ENCODE assay signal across 8 mouse cellular contexts in the genomic region with DNA sequence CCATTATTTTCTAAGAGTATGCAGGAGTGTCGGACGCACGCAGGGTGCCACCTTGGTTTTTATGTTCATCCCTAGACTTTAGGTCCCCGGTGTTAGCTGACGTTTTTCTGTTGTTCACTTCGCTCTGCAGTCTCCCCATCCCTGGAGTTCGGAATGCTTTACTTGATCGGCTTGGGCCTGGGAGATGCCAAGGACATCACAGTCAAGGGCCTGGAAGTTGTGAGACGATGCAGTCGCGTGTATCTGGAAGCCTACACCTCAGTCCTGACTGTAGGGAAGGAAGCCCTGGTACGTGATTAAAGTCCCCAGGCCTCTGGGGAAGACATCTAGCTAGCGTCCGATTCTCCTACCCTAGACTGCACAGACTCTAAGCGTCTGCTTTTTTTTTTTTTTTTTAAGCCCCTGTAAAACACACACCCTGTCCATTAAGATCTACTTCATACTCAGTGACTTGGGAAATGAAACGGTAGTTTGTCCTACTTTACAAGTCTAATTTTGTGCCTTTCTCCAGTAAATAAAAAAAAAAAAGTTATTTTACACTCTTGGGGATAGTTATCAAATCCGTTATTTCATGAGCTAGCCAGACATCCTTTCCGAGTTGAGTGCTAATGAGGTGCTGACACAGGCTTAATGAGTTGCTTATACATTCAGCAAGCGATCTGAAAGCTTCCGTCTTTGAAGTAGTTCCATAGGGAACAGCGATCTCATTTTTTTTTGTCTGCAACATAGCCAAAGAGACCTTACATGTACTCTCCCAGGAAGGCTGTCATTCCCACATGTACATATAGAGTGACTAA. TPM values are rescaled to one million over a fixed set of nuclear protein-coding genes. Genes with fewer than 3 reads are reported as not detected.
DNase-seq lines count a peak whose midpoint lies in the region; ATAC-seq and TF ChIP-seq lines count a peak whose summit lies in the region.

No protein-coding gene starts in this region.

- peaks cover 5% of the 10 kb centered on the region for H3K4me1 ChIP-seq in lung, embryonic 16.5 days (replicated peaks; ENCODE audit: control insufficient read depth, insufficient read depth, low read length)
- peaks cover 3% of the 10 kb centered on the region; the same call in 1 of the 2 replicates for H3K4me1 ChIP-seq in embryonic facial prominence, embryonic 13.5 days
- H3K4me1 ChIP-seq in intestine, postnatal 0 days (replicated peaks; ENCODE audit: control insufficient read depth, insufficient read depth, low read length) = no peaks in the 10 kb centered on the region
- H3K4me1 ChIP-seq in midbrain, postnatal 0 days (ENCODE audit: insufficient read depth, low read length) = no peaks in the 10 kb centered on the region

- peak overlapping the region; percentile 84 for H3K4me3 ChIP-seq in lung, embryonic 16.5 days (ENCODE audit: low read length)
- H3K4me3 ChIP-seq in embryonic facial prominence, embryonic 13.5 days = peak overlapping the region; percentile 82
- peak overlapping the region; percentile 92 for H3K4me3 ChIP-seq in intestine, postnatal 0 days (ENCODE audit: low read depth, low read length)
- peak overlapping the region; percentile 61 for H3K4me3 ChIP-seq in midbrain, postnatal 0 days (ENCODE audit: low read depth, low read length)

- peak; percentile 52 for DNase-seq in adrenal gland, postnatal 14 days
- no peak for DNase-seq in adrenal gland, adult 2 months
- no peak for DNase-seq in lung, adult 18-20 months
- DNase-seq in midbrain, postnatal 0 days (ENCODE audit: low spot score) = peak; percentile 24
- no peak for DNase-seq in frontal cortex, adult 2 months (ENCODE audit: extremely low spot score in 1 of 2, low spot score in 1 of 2)

- no peaks in the 10 kb centered on the region for H3K9me3 ChIP-seq in lung, embryonic 16.5 days (ENCODE audit: control insufficient read depth, low read length)
- no peaks in the 10 kb centered on the region for H3K9me3 ChIP-seq in embryonic facial prominence, embryonic 13.5 days
- no peaks in the 10 kb centered on the region for H3K9me3 ChIP-seq in intestine, postnatal 0 days (ENCODE audit: control insufficient read depth)
- no peaks in the 10 kb centered on the region for H3K9me3 ChIP-seq in midbrain, postnatal 0 days (ENCODE audit: low read length)

- ATAC-seq in lung, embryonic 16.5 days (ENCODE audit: low read depth) = peak; percentile 34
- 0 out of 2 replicates have a peak, but pooled peaks have one; percentile 10 for ATAC-seq in embryonic facial prominence, embryonic 13.5 days (ENCODE audit: insufficient number of reproducible peaks, insufficient read depth, low FRiP score, low TSS enrichment, low read depth)
- ATAC-seq in intestine, postnatal 0 days = peak; percentile 41
- ATAC-seq in midbrain, postnatal 0 days (ENCODE audit: low FRiP score) = peak; percentile 62

- TF ChIP-seq CTCF in intestine, postnatal 0 days (IDR thresholded peaks at IDR 0.05; ENCODE audit: low read depth) = no peak
- no peak for TF ChIP-seq CTCF in midbrain, postnatal 0 days (IDR thresholded peaks at IDR 0.05)

- peak overlapping the region; percentile 81 for H3K9ac ChIP-seq in lung, embryonic 16.5 days (ENCODE audit: low read length)
- peak overlapping the region; percentile 82 for H3K9ac ChIP-seq in embryonic facial prominence, embryonic 13.5 days
- H3K9ac ChIP-seq in intestine, postnatal 0 days (ENCODE audit: low read depth, low read length) = peak overlapping the region; percentile 70
- peak overlapping the region; percentile 70 for H3K9ac ChIP-seq in midbrain, postnatal 0 days (replicated peaks; ENCODE audit: low read length, poor library complexity, severe bottlenecking)

- H3K27me3 ChIP-seq in lung, embryonic 16.5 days (ENCODE audit: control insufficient read depth, insufficient read depth, low read depth, low read length) = no peaks in the 10 kb centered on the region
- H3K27me3 ChIP-seq in embryonic facial prominence, embryonic 13.5 days = no peaks in the 10 kb centered on the region
- no peaks in the 10 kb centered on the region for H3K27me3 ChIP-seq in intestine, postnatal 0 days (replicated peaks; ENCODE audit: control insufficient read depth, insufficient read depth, low read length)
- no peaks in the 10 kb centered on the region for H3K27me3 ChIP-seq in midbrain, postnatal 0 days (ENCODE audit: insufficient read depth, low read length)

- H3K4me2 ChIP-seq in lung, embryonic 16.5 days (ENCODE audit: low read depth, low read length) = peak overlapping the region; percentile 62
- peak overlapping the region; percentile 85 for H3K4me2 ChIP-seq in embryonic facial prominence, embryonic 13.5 days
- H3K4me2 ChIP-seq in intestine, postnatal 0 days (replicated peaks; ENCODE audit: low read depth) = peak overlapping the region; percentile 69
- peak overlapping the region; percentile 60 for H3K4me2 ChIP-seq in midbrain, postnatal 0 days (ENCODE audit: low read depth, low read length, poor library complexity, severe bottlenecking)

- 2% methylated on average over 21 of the region's 21 CpGs for WGBS in lung, embryonic 16.5 days
- 5% methylated on average over 21 of the region's 21 CpGs for whole genome bisulfite sequencing in embryonic facial prominence, embryonic 13.5 days
- WGBS in intestine, postnatal 0 days = 4% methylated on average over 21 of the region's 21 CpGs
- WGBS in midbrain, postnatal 0 days = 1% methylated on average over 21 of the region's 21 CpGs

- 0 out of 2 replicates have a peak, but pooled peaks cover 2% of the 10 kb centered on the region for H3K36me3 ChIP-seq in lung, embryonic 16.5 days (ENCODE audit: control insufficient read depth, insufficient read depth, low read length)
- H3K36me3 ChIP-seq in embryonic facial prominence, embryonic 13.5 days = no peaks in the 10 kb centered on the region
- H3K36me3 ChIP-seq in intestine, postnatal 0 days (ENCODE audit: control insufficient read depth, insufficient read depth) = 0 out of 2 replicates have a peak, but pooled peaks cover 4% of the 10 kb centered on the region
- H3K36me3 ChIP-seq in midbrain, postnatal 0 days (ENCODE audit: insufficient read depth, low read length) = no peaks in the 10 kb centered on the region

- peak overlapping the region; percentile 78 for H3K27ac ChIP-seq in lung, embryonic 16.5 days (ENCODE audit: low read length)
- H3K27ac ChIP-seq in embryonic facial prominence, embryonic 13.5 days = no peak overlapping the region; the same call in 1 of the 2 replicates
- H3K27ac ChIP-seq in intestine, postnatal 0 days (ENCODE audit: low read depth, low read length) = peak overlapping the region; percentile 72; the same call in 1 of the 2 replicates
- peak overlapping the region; percentile 81 for H3K27ac ChIP-seq in midbrain, postnatal 0 days (ENCODE audit: low read depth, low read length)

RNA-seq across cellular contexts. Expression of a gene that starts 0.9 kb away (rescaled TPM):
- total RNA-seq in adrenal gland, postnatal 14 days (2021) = 20.6 and 28.9 TPM in 2 replicates
- total RNA-seq in adrenal gland, adult 2 months (2021) = 10 to 100 TPM; 16.8 to 18.9 TPM
- 1.3 and 2.1 TPM in 2 replicates for polyA plus RNA-seq in adrenal gland, adult 2 months (2012; rRNA removed)
- polyA plus RNA-seq in lung, embryonic 16.5 days (2015; fragmentation: Nextera tagmentation; extraction: Ambion mirVana) = 21.2 and 22.5 TPM in 2 replicates
- 29.2 and 29.9 TPM in 2 replicates for polyA plus RNA-seq in embryonic facial prominence, embryonic 13.5 days (2015; fragmentation: Nextera tagmentation; extraction: Ambion mirVana)
- 14.0 and 14.8 TPM in 2 replicates for polyA plus RNA-seq in intestine, postnatal 0 days (2015; fragmentation: Nextera tagmentation; extraction: Ambion mirVana)
- 9.3 and 14.5 TPM in 2 replicates for total RNA-seq in midbrain, postnatal 0 days (2014; rRNA removed)
- 18.3 and 19.7 TPM in 2 replicates for polyA plus RNA-seq in midbrain, postnatal 0 days (2015; fragmentation: Nextera tagmentation; extraction: Ambion mirVana)
- polyA plus RNA-seq in frontal cortex, adult 2 months (2012; rRNA removed) = 13.4 and 14.5 TPM in 2 replicates

Comparison
In these comparisons a context has a peak if more than half of its experiments do, and no peak if none do; other contexts are left out.
1. DNase-seq: peak in adrenal gland, postnatal 14 days (single experiment) and midbrain, postnatal 0 days (single experiment); none in adrenal gland, adult 2 months (single experiment), lung, adult 18-20 months (0 of 2) and frontal cortex, adult 2 months (0 of 2).
2. ATAC-seq: peak in every context shown above with its lines; median percentile 62 in midbrain, postnatal 0 days; 41 in intestine, postnatal 0 days; 34 in lung, embryonic 16.5 days; 10 in embryonic facial prominence, embryonic 13.5 days.
3. Peak in every context shown above with its lines, with median percentiles within 50 percentile points of each other: H3K4me2 ChIP-seq, H3K4me3 ChIP-seq and H3K9ac ChIP-seq.